Mouse (Mus musculus) C2C12 (cell line): Measurements from ENCODE around the gene Dchs1. TPM values are rescaled to one million over a fixed set of nuclear protein-coding genes. Genes with fewer than 3 reads are reported as not detected.
A peak's percentile ranks its signal among the peaks of the same experiment; 100 is the strongest.

Source experiments
- H3K27me3 ChIP-seq: one replicate; pipeline ENCODE4 v1.6.1; 2011; ENCODE audit not compliant: control insufficient read depth, insufficient read depth, insufficient read length
- H3K36me3 ChIP-seq: one replicate; pipeline ENCODE4 v1.6.1; 2011; ENCODE audit not compliant: control insufficient read depth, insufficient read depth
- H3K4me3 ChIP-seq: one replicate; pipeline ENCODE4 v1.5.1; 2011; ENCODE audit warnings: mild to moderate bottlenecking, control low read depth; ENCODE audit not compliant: poor library complexity, insufficient read depth, severe bottlenecking
- H3K79me2 ChIP-seq: one replicate; pipeline ENCODE4 v1.6.1; 2011; ENCODE audit not compliant: control insufficient read depth, insufficient read depth
- H3K79me3 ChIP-seq: one replicate; pipeline ENCODE4 v1.6.1; 2011; ENCODE audit warnings: low read depth, control low read depth
- H3ac ChIP-seq: one replicate; pipeline ENCODE3; 2011; ENCODE audit warnings: low read depth; ENCODE audit not compliant: control insufficient read depth, insufficient read length
- CEBPB ChIP-seq: IDR thresholded peaks from one replicate; pipeline ENCODE4 v1.6.1; 2011; ENCODE audit warnings: low read depth, mild to moderate bottlenecking, control low read depth, moderate library complexity
- CTCF ChIP-seq: IDR thresholded peaks from one replicate; pipeline ENCODE4 v1.5.1; 2011; ENCODE audit not compliant: control insufficient read depth, insufficient read depth, insufficient read length
- FOSL1 ChIP-seq: IDR thresholded peaks from one replicate; pipeline ENCODE4 v1.8.0; 2011; ENCODE audit warnings: mild to moderate bottlenecking, low read length; ENCODE audit not compliant: poor library complexity, insufficient read depth, severe bottlenecking
- MAX ChIP-seq: IDR thresholded peaks from one replicate; pipeline ENCODE4 v1.6.1; 2011; ENCODE audit warnings: mild to moderate bottlenecking, control low read depth
- MYOD1 ChIP-seq: IDR thresholded peaks from one replicate; pipeline ENCODE4 v1.6.1; 2011; ENCODE audit warnings: low read depth; ENCODE audit not compliant: control insufficient read depth, insufficient read length
- MYOG ChIP-seq: IDR thresholded peaks from one replicate; pipeline ENCODE4 v1.6.1; 2011; ENCODE audit not compliant: control insufficient read depth, insufficient read length; ENCODE audit errors: extremely low read depth
- USF1 ChIP-seq: IDR thresholded peaks from one replicate; pipeline ENCODE4 v1.6.1; 2011; ENCODE audit warnings: low read depth, mild to moderate bottlenecking, control low read depth, moderate library complexity
- polyA plus RNA-seq: library from polyadenylated mRNA; unstranded; fragments of >200 nt; fragmentation: generic; extraction: Trizol; gene quantifications from one replicate; pipeline ENCODE4 v1.2.1, GENCODE M21; 2012; ENCODE audit warnings: missing spikeins

Dchs1 gene
- polyA plus RNA-seq, 1 experiment: 1.8 TPM

GRCm38 (mm10) chr7:105812566-105812965 is 25.1 kb upstream of the Dchs1 start:
- peaks cover 15% of the 10 kb centered on the region for H3K79me3 ChIP-seq
- peaks cover 19% of the 10 kb centered on the region for H3K79me2 ChIP-seq
- no peak overlapping the region for H3K4me3 ChIP-seq
- H3K27me3 ChIP-seq: no peaks in the 10 kb centered on the region
- TF ChIP-seq CTCF (no peak), FOSL1 (no peak), MAX (no peak), MYOG (no peak), MYOD1 (no peak), USF1 (no peak), CEBPB (no peak)
- no peak overlapping the region for H3ac ChIP-seq
- H3K36me3 ChIP-seq: peaks cover 19% of the 10 kb centered on the region

DNA sequence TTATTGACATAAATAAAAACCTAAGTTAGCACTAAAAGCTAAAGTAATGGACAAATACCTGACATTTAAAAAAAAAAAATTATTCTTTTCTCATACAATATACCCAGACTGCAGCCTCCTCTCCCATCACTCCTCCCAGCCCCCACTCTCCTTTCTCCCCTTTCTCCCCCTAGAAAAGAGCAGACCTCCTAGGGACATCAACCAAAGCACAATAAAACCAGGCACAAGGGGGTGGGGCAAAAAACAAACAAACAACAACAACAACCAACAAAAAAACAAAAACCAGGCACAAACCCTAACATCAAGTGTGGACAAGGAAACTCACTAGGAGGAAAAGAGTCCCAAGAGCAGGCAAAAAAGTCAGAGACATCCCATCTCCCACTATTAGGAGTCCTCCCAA is 24.1 kb upstream of the Dchs1 start:
- peaks cover 19% of the 10 kb centered on the region for H3K36me3 ChIP-seq
- no peak for TF ChIP-seq MAX
- TF ChIP-seq FOSL1: no peak
- no peak for TF ChIP-seq CTCF
- no peak for TF ChIP-seq MYOD1
- TF ChIP-seq MYOG: no peak
- no peak for TF ChIP-seq CEBPB
- TF ChIP-seq USF1: no peak
- H3K27me3 ChIP-seq: no peaks in the 10 kb centered on the region
- H3ac ChIP-seq: no peak overlapping the region
- H3K79me2 ChIP-seq: peaks cover 19% of the 10 kb centered on the region
- peaks cover 15% of the 10 kb centered on the region for H3K79me3 ChIP-seq
- H3K4me3 ChIP-seq: no peak overlapping the region

DNA sequence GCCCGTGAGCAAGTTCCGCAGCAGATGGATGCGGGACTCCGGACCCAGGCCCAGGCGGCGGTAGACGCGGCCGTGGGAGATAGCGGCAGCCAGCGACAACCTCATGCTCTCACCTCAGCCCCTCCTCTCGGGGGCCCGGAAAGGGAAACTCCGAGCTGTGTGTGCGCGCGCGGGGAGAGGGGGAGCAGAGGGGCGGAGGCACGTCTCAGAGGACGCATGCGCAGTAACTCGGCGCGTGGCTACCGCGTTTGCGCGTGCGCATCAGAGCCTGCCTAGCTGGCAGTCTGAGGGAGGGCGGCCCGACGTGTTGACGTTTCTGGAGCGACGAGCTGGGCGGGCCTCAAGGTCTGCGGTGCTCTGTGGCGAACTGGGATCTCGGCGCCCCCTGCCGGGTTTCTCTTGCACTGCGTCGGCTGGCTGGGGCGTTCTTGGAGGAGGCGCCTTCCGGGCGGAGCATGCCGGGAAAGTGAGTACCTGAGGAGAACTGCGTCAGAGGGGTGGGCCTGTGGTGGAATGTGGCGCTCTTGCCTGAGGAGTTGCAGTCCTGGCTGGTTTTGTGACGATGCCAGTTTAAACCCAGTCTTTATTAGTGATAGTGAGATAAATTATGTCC is 23.5 kb upstream of the Dchs1 start, which contains the start of gene Mrpl17:
TSS of gene Mrpl17 (minus strand) at position 223 of the 613 bp plus-strand sequence.
- H3ac ChIP-seq: peak within 1 kb of the TSS; percentile 82
- no peak for TF ChIP-seq FOSL1
- peak; percentile 90 for TF ChIP-seq CTCF
- peak; percentile 29 for TF ChIP-seq MAX
- H3K27me3 ChIP-seq: no peaks in the 10 kb centered on the region
- peaks cover 19% of the 10 kb centered on the region for H3K79me2 ChIP-seq
- peaks cover 15% of the 10 kb centered on the region for H3K79me3 ChIP-seq
- peaks cover 19% of the 10 kb centered on the region for H3K36me3 ChIP-seq
- peak within 1 kb of the TSS; percentile 80 for H3K4me3 ChIP-seq

DNA sequence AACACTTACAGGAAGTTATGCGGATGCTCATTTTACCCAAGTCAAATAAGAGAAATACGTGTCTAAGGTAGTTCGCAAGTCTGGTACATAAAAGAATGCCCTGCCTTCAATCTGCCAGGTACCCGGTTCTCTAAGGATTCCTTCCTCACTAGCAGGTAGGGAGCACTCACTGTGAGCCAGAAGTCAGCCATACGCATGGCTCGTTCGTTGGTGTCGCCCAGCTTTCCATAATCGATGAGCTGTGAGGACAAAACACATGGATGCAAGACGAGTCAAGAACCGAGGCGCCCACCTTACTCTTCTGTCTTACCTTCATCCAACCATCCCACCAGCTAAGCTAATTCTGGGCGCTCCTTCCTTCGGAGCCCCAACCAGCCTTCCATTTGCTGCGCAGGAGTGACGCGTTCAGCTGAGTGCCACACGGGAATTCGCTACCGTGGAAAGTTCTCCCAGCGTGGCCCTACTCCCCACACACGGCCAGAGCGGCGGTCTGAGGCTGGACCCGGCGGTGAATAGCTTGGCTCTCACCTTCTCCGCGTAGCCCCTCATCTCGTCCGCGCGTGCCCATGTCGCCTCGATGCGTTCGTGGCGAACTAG is 22.9 kb upstream of the Dchs1 start:
- Histone ChIP-seq H3K79me3 (peaks cover 15% of the 10 kb centered on the region), H3ac (peak overlapping the region; percentile 82), H3K4me3 (peak overlapping the region; percentile 80), H3K36me3 (peaks cover 19% of the 10 kb centered on the region), H3K79me2 (peaks cover 19% of the 10 kb centered on the region), H3K27me3 (no peaks in the 10 kb centered on the region)
- TF ChIP-seq MYOG: no peak
- TF ChIP-seq USF1: no peak
- no peak for TF ChIP-seq CTCF
- no peak for TF ChIP-seq FOSL1

GRCm38 (mm10) chr7:105809836-105810235 is 22.4 kb upstream of the Dchs1 start:
- Histone ChIP-seq H3K27me3 (no peaks in the 10 kb centered on the region), H3K36me3 (peaks cover 19% of the 10 kb centered on the region), H3K79me2 (peaks cover 19% of the 10 kb centered on the region), H3K4me3 (peak overlapping the region; percentile 80), H3ac (peak overlapping the region; percentile 48), H3K79me3 (peaks cover 15% of the 10 kb centered on the region)
- no peak for TF ChIP-seq FOSL1
- TF ChIP-seq CEBPB: no peak
- TF ChIP-seq MYOD1: no peak
- TF ChIP-seq MYOG: no peak
- no peak for TF ChIP-seq USF1
- no peak for TF ChIP-seq CTCF
- TF ChIP-seq MAX: no peak

GRCm38 (mm10) chr7:105808385-105808784 is 20.9 kb upstream of the Dchs1 start:
- Histone ChIP-seq H3K79me3 (peaks cover 15% of the 10 kb centered on the region), H3K4me3 (no peak overlapping the region), H3K27me3 (no peaks in the 10 kb centered on the region), H3ac (no peak overlapping the region), H3K36me3 (peaks cover 19% of the 10 kb centered on the region), H3K79me2 (peaks cover 19% of the 10 kb centered on the region)
- TF ChIP-seq FOSL1 (no peak), USF1 (no peak), CTCF (no peak), MYOD1 (no peak), MAX (no peak), MYOG (no peak), CEBPB (no peak)
